Mouse (Mus musculus) spleen, adult 10 weeks (tissue): ENCODE results near the gene Cfd. TPM values are rescaled to one million over a fixed set of nuclear protein-coding genes. Genes with fewer than 3 reads are reported as not detected.

ENCODE experiments used
- polyA plus RNA-seq: library from polyadenylated mRNA; stranded (reverse); fragments of 350-450 nt; fragmentation: Illumina TruSeq; extraction: RNeasy Lipid Tissue Mini Kit (QIAGEN cat#74804); gene quantifications from one replicate; pipeline ENCODE4 v1.2.3, GENCODE M21; 2015; ENCODE audit warnings: low replicate concordance; ENCODE audit not compliant: insufficient read depth

Cfd gene
- polyA plus RNA-seq = 1.0 TPM

DNA sequence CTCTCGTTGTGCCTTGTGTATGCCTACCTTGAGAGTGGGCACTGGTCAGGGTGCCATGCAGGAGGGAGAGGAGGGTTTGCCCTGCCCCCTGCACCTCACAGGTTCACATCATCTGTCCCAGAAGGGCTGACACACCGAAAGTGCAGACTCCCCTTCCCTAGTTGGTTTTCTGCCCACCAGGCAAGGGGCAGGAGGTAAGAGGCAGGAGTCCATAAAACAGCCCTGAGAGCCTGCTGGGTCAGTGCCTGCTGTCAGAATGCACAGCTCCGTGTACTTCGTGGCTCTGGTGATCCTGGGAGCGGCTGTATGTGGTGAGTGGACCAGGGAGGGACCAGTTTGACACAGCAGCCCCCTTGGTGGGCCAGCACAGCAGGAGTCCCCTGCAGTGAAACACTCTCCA, at the start of gene Cfd:
Gene Cfd (plus strand): TSS at position 184 of the 400 bp plus-strand sequence.

DNA sequence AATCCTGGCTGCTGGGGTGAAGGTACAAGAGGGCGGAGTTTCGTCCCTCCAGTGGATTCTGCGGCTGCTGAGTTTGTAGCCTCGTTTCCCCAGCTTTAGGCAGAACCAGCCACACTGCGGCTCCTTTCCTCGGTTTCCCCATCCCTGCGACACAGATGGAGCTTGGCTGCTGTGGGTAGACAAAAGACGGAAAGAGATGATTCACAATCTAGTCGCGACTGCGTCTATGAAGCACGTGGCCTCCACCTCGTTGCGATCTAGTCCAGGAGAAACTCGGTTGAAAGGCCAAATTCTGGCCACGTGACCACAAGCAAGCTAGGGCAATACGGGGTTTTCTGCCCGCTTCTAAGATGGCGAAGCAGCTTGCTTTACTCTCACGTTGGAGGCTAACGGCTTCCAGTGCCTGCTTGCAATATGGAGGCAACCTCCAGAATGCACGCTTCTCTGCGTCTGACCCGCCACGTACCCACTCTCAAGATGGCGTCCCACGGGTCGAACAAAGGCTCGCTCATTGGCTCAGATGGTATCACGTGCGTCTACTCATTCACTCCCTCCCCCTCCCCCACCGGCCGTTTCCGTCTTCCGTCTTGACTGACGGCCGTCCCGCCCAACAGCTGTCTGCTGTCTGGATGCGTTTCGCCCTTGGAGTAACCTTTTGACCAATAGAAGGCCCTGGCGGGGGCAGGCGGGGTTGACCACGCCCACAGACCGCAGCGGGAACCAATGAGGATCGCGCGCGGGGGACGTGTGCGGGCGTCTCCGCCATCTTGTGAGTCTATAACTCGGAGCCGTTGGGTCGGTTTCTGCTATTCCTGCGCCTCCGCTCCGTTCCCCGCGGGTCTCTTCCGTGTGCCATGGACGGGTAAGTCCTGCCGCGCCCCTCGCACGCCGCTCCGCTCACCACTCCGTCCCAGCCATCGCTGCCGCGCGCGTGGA, 36.5 kb upstream of the Cfd start, which contains the start of gene Ptbp1:
Gene Ptbp1 (plus strand): TSS at position 568 of the 936 bp plus-strand sequence.

GRCm38 (mm10) chr10:79874290-79874862, 16.3 kb upstream of the Cfd start, which contains the start of the genes Prtn3 and Plppr3:
Prtn3 (plus strand) TSS chr10:79874476.
Plppr3 (minus strand) TSS chr10:79874634.

DNA sequence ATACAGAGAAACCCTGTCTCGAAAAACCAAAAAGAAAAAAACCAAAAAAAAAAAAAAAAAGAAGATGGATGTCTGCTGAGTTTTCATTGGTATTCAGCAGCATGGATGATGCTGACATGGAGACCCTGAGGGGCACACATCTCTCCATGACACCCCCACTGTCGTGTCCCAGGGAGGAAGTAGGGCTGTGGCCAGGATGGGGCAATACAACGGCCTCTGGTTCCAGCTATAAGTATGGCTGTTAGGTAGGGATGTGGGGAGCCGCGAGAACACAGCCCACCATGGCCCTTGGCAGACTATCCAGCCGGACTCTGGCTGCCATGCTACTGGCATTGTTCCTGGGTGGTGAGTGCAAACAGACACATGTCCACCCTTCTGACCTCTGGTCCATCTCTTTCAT, 4.6 kb upstream of the Cfd start, which contains the start of gene Elane:
Gene Elane (plus strand): TSS at position 194 of the 400 bp plus-strand sequence.

GRCm38 (mm10) chr10:79908167-79909091, 17.8 kb downstream of the Cfd start, which contains the start of gene Med16:
Med16 (minus strand) TSS chr10:79908923.

DNA sequence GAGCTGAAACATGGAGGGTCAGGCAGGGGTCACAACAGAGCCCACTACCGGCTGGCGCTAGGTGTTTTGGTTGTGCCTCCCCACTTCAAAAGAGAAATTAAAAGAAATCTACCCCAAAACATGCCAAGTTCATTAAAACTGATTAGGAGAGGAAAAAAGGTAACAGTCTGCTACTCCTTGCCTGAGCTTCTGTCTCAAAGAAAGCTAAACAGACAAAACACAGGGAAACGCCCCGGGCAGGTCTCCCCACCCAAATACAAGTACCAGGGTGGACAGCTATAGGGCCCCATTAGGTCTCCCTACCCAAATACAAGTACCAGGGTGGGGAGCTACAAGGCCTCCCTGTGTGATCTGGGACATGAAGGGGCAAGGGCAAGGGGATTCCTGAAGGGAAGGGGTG, 19.9 kb downstream of the Cfd start, which contains the start of gene Gm26602:
Gene Gm26602 (plus strand): TSS at position 301 of the 400 bp plus-strand sequence.

DNA sequence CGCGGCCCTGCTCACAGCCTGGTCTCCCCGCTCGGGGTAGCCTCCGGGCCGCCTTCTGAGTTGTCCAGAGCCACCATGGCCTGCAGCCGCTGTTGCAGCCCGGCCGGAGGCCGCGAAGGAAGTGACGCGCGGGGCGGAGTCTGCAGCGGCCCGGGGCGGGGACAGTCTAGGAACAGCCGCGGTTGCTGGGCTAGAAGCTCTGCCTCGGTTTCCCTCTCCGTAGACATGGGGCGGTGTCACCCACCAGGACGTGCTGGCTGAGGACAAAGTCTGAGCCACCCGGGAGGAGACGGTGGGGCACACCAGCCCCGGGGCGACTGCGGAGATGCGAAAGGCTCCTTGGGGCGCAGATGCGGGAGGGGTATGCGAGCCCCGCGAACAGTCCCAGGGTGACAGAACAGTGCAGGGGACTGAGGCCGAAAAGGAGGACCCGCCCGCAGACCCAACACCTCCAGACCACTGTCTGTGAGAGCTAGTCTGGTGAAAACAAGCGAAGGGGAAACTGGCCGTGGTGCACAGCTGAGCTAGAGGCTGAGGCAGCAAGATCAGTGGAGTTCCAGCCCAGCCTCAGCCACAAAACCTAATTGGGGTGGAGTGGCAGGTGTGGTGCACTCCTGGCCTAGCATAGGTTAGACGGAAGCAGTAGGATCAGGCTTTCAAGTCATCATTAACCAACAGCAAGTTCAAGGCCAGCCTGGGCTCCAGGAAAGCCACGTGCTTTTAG, 26.3 kb downstream of the Cfd start, which contains the start of gene Kiss1r:
Gene Kiss1r (plus strand): TSS at position 164 of the 724 bp plus-strand sequence.

DNA sequence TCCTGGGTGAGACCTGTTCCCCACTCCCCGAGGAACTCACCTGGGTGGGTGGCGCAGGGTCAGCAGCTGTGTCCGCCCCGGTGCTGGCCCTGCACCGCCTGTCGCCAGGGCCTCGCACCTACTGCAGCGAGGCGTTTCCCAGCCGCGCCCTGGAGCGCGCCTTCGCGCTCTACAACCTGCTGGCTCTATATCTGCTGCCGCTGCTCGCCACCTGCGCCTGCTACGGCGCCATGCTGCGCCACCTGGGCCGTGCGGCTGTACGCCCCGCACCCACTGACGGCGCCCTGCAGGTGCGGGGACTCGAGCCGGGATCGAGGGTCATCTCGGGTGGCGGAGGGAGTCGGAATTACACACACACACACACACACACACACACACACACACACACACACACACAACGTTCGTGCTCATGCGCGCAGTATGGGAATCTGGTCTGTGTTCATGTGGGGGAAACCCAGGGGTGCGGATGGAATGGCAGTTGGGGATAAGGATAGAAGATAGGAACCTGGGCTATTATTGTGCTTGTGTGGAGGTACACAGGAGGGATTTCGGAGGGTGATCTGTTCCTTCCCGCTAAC, 30.4 kb downstream of the Cfd start, which contains the start of gene R3hdm4:
Gene R3hdm4 (minus strand): TSS at position 251 of the 578 bp plus-strand sequence.

GRCm38 (mm10) chr10:79926491-79927323, 36.1 kb downstream of the Cfd start, which contains the start of gene Arid3a:
Arid3a (plus strand) TSS chr10:79927043.

Other genes starting within 250 kb of the Cfd start
- not detected for gene Odf3l2, start 245.1 kb upstream of the Cfd start, polyA plus RNA-seq
- 8.2 TPM for gene Madcam1, start 226.3 kb upstream of the Cfd start, polyA plus RNA-seq
- gene Tpgs1, start 221.5 kb upstream of the Cfd start, polyA plus RNA-seq = 6.4 TPM
- gene Cdc34, start 208.7 kb upstream of the Cfd start, polyA plus RNA-seq = 43.0 TPM
- gene Gzmm, start 201.8 kb upstream of the Cfd start, polyA plus RNA-seq = 1.5 TPM
- gene Bsg, start 186.4 kb upstream of the Cfd start, polyA plus RNA-seq = 159 TPM
- not detected for gene Hcn2, start 174.2 kb upstream of the Cfd start, polyA plus RNA-seq
- 16.0 TPM for gene Polrmt, start 144.3 kb upstream of the Cfd start, polyA plus RNA-seq
- gene Fgf22, start 135.8 kb upstream of the Cfd start, polyA plus RNA-seq = not detected
- gene Rnf126, start 123.9 kb upstream of the Cfd start, polyA plus RNA-seq = 5.5 TPM
- gene Fstl3, start 113.6 kb upstream of the Cfd start, polyA plus RNA-seq = 1.2 TPM
- 0.25 TPM for gene Prss57, start 99.9 kb upstream of the Cfd start, polyA plus RNA-seq
- 3.1 TPM for gene Palm, start 97.3 kb upstream of the Cfd start, polyA plus RNA-seq
- not detected for gene Misp, start 69.9 kb upstream of the Cfd start, polyA plus RNA-seq
- 156 TPM for gene Ptbp1, start 36.4 kb upstream of the Cfd start, polyA plus RNA-seq
- not detected for gene Prtn3, start 16.4 kb upstream of the Cfd start, polyA plus RNA-seq
- 0.47 TPM for gene Plppr3, start 16.2 kb upstream of the Cfd start, polyA plus RNA-seq
- 0.35 TPM for gene Elane, start 4.6 kb upstream of the Cfd start, polyA plus RNA-seq
- 3.4 TPM for gene Med16, start 18.1 kb downstream of the Cfd start, polyA plus RNA-seq
- gene Gm26602, start 20.0 kb downstream of the Cfd start, polyA plus RNA-seq = not detected
- gene Kiss1r, start 26.1 kb downstream of the Cfd start, polyA plus RNA-seq = 0.33 TPM
- 52.3 TPM for gene R3hdm4, start 30.4 kb downstream of the Cfd start, polyA plus RNA-seq
- gene Arid3a, start 36.2 kb downstream of the Cfd start, polyA plus RNA-seq = 8.9 TPM
- 10.6 TPM for gene Wdr18, start 69.3 kb downstream of the Cfd start, polyA plus RNA-seq
- not detected for gene Grin3b, start 79.9 kb downstream of the Cfd start, polyA plus RNA-seq
- gene Tmem259, start 93.5 kb downstream of the Cfd start, polyA plus RNA-seq = 23.2 TPM
- 160 TPM for gene Cnn2, start 97.7 kb downstream of the Cfd start, polyA plus RNA-seq
- 10.9 TPM for gene Abca7, start 105.6 kb downstream of the Cfd start, polyA plus RNA-seq
- 93.1 TPM for gene Arhgap45, start 125.8 kb downstream of the Cfd start, polyA plus RNA-seq
- gene Polr2e, start 148.9 kb downstream of the Cfd start, polyA plus RNA-seq = 19.3 TPM
- gene Gpx4, start 156.3 kb downstream of the Cfd start, polyA plus RNA-seq = 128 TPM
- gene Sbno2, start 214.7 kb downstream of the Cfd start, polyA plus RNA-seq = 22.6 TPM
- gene Stk11, start 224.9 kb downstream of the Cfd start, polyA plus RNA-seq = 58.7 TPM
- gene Atp5d, start 247.8 kb downstream of the Cfd start, polyA plus RNA-seq = 23.7 TPM
- gene Cbarp, start 250.0 kb downstream of the Cfd start, polyA plus RNA-seq = 1.2 TPM